Mouse (Mus musculus) brain, embryonic 14.5 days (tissue): ENCODE data around the gene Prkacb.

Experiments used
- CTCF ChIP-seq: fragments of 200-500 bp; IDR thresholded peaks from 2 replicates; pipeline ENCODE4 v1.5.1; 2012; ENCODE audit warnings: inconsistent platforms, mild to moderate bottlenecking, moderate library complexity, borderline replicate concordance; ENCODE audit not compliant: insufficient read depth, insufficient read length; ENCODE audit errors: extremely low read depth
- POLR2A ChIP-seq: fragments of 200-500 bp; IDR thresholded peaks from 2 replicates; pipeline ENCODE4 v1.6.1; 2012; ENCODE audit warnings: mild to moderate bottlenecking, inconsistent platforms, borderline replicate concordance; ENCODE audit not compliant: poor library complexity, insufficient read depth, insufficient read length, severe bottlenecking; ENCODE audit errors: extremely low read depth

GRCm38 (mm10) chr3:146686428-146686827, 126.4 kb downstream of the Prkacb start:
- TF ChIP-seq CTCF (no peak), POLR2A (no peak)
